7 mouse cellular contexts compared by ENCODE assay signal in the genomic region with DNA sequence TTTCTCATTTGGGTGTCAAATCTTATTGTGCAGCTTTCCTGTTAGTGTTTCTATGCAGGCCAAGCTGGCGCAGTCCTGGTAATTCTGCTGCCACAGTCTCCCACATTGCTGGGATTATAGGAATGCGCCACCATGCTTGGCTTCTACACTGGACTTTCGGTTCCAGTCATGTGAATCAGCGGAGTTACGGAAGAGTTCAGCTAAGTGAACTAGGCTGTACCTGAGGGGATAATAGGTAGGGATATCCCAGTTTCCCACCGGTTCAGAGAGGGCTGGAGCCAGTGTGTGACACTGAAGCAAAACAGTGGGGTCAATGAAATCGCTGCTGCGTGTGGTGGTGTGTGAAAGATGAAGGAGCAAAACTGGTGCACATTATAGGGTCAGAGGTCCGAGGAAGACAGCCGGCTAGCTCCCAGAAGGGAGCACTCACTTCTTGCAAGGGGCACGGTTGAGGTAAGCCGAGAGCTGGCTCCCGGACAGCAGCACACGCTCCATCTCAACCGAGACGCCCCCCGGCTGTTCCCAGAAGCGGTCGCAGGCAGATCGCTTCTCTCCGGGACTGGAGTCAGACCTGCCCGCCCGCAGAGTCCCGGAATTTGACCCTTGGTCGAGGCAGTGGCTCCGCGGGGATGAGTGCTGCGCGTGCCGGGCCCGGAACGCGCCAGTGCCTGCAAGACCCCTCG. TPM values are rescaled to one million over a fixed set of nuclear protein-coding genes. Genes with fewer than 3 reads are reported as not detected.
A peak's percentile ranks its signal among the peaks of the same experiment; 100 is the strongest.
DNase-seq lines count a peak whose midpoint lies in the region; ATAC-seq and TF ChIP-seq lines count a peak whose summit lies in the region.

No protein-coding gene starts in this region.

- H3K4me2 ChIP-seq in forebrain, embryonic 16.5 days (ENCODE audit: low read length): peak overlapping the region; percentile 91

- no peaks in the 10 kb centered on the region for H3K36me3 ChIP-seq in testis, adult 2 months (ENCODE audit: control insufficient read depth, insufficient read depth, low read length)
- no peaks in the 10 kb centered on the region for H3K36me3 ChIP-seq in forebrain, embryonic 16.5 days (ENCODE audit: control insufficient read depth, insufficient read depth)
- H3K36me3 ChIP-seq in limb, embryonic 10.5 days: peaks cover under 1% of the 10 kb centered on the region; the same call in 1 of the 2 replicates
- H3K36me3 ChIP-seq in small intestine, adult 2 months (ENCODE audit: control insufficient read depth, insufficient read depth, low read length): no peaks in the 10 kb centered on the region

- TF ChIP-seq CTCF in testis, adult 2 months (IDR thresholded peaks at IDR 0.05; ENCODE audit: control insufficient read depth, insufficient read depth, insufficient replicate concordance, low read depth, low read length): no peak
- no peak for TF ChIP-seq CTCF in small intestine, adult 2 months (IDR thresholded peaks at IDR 0.05; ENCODE audit: extremely low read depth, insufficient read length, insufficient replicate concordance, low read depth, low read length)

- peak overlapping the region; percentile 67 for H3K27ac ChIP-seq in testis, adult 2 months (ENCODE audit: control insufficient read depth, insufficient read depth, low read depth, low read length)
- H3K27ac ChIP-seq in forebrain, embryonic 16.5 days (ENCODE audit: low read length): peak overlapping the region; percentile 92
- peak overlapping the region; percentile 93 for H3K27ac ChIP-seq in limb, embryonic 10.5 days
- H3K27ac ChIP-seq in small intestine, adult 2 months (ENCODE audit: insufficient read depth, low read depth, low read length): peak overlapping the region; percentile 66

- WGBS in forebrain, embryonic 16.5 days: 3% methylated on average over 34 of the region's 34 CpGs
- 8% methylated on average over 34 of the region's 34 CpGs for WGBS in limb, embryonic 10.5 days
- WGBS in small intestine, adult 2 months: 3% methylated on average over 34 of the region's 34 CpGs

- H3K4me3 ChIP-seq in testis, adult 2 months (ENCODE audit: control insufficient read depth, low read depth, low read length): peak overlapping the region; percentile 93
- H3K4me3 ChIP-seq in forebrain, embryonic 16.5 days (replicated peaks; ENCODE audit: low read length): peak overlapping the region; percentile 81
- peak overlapping the region; percentile 87 for H3K4me3 ChIP-seq in limb, embryonic 10.5 days
- H3K4me3 ChIP-seq in small intestine, adult 2 months (ENCODE audit: low read depth, low read length): peak overlapping the region; percentile 93

- peak overlapping the region; percentile 92 for H3K9ac ChIP-seq in forebrain, embryonic 16.5 days (replicated peaks; ENCODE audit: low read depth, low read length)

- H3K9me3 ChIP-seq in forebrain, embryonic 16.5 days (ENCODE audit: control insufficient read depth, low read length): no peaks in the 10 kb centered on the region
- H3K9me3 ChIP-seq in limb, embryonic 10.5 days (replicated peaks): no peaks in the 10 kb centered on the region

- no peak for TF ChIP-seq POLR2A in testis, adult 2 months (IDR thresholded peaks at IDR 0.05; ENCODE audit: control insufficient read depth, low read depth, low read length)
- no peak for TF ChIP-seq POLR2A in small intestine, adult 2 months (IDR thresholded peaks at IDR 0.05; ENCODE audit: low read depth, low read length)

- no peaks in the 10 kb centered on the region for H3K27me3 ChIP-seq in testis, adult 2 months (ENCODE audit: control insufficient read depth, insufficient read depth, low read length)
- no peaks in the 10 kb centered on the region for H3K27me3 ChIP-seq in forebrain, embryonic 16.5 days (replicated peaks; ENCODE audit: control insufficient read depth, insufficient read depth, low read length)
- peaks cover 2% of the 10 kb centered on the region; the same call in 1 of the 2 replicates for H3K27me3 ChIP-seq in limb, embryonic 10.5 days (ENCODE audit: low read depth, poor library complexity, severe bottlenecking)
- H3K27me3 ChIP-seq in small intestine, adult 2 months (ENCODE audit: control insufficient read depth, insufficient read depth, low read length): no peaks in the 10 kb centered on the region

- peak; percentile 41 for ATAC-seq in forebrain, embryonic 16.5 days

- no peak for DNase-seq in testis, postnatal 14 days (ENCODE audit: low spot score)
- DNase-seq in limb, embryonic 10.5 days (ENCODE audit: low spot score): peak; percentile 35
- DNase-seq in right cerebral cortex, postnatal 10 days (ENCODE audit: low spot score in 2 of 2): no peak
- DNase-seq in cerebellum, postnatal 4 days (ENCODE audit: low spot score in 2 of 2): no peak

- peaks cover 16% of the 10 kb centered on the region for H3K4me1 ChIP-seq in testis, adult 2 months (ENCODE audit: control insufficient read depth, insufficient read depth, low read length)
- peaks cover 8% of the 10 kb centered on the region for H3K4me1 ChIP-seq in forebrain, embryonic 16.5 days (replicated peaks; ENCODE audit: control insufficient read depth, insufficient read depth, low read length)
- peaks cover 23% of the 10 kb centered on the region for H3K4me1 ChIP-seq in limb, embryonic 10.5 days
- 0 out of 2 replicates have a peak, but pooled peaks cover 2% of the 10 kb centered on the region for H3K4me1 ChIP-seq in small intestine, adult 2 months (ENCODE audit: control insufficient read depth, insufficient read depth, insufficient read length, low read length)

RNA-seq across cellular contexts. Expression of a gene that starts 0.5 kb away (rescaled TPM):
- polyA plus RNA-seq in testis, adult 2 months (2012; rRNA removed): 11.6 and 14.3 TPM in 2 replicates
- 61.1 and 66.3 TPM in 2 replicates for polyA plus RNA-seq in forebrain, embryonic 16.5 days (2015; fragmentation: Nextera tagmentation; extraction: Ambion mirVana)
- polyA plus RNA-seq in limb, embryonic 10.5 days (2016; fragmentation: Nextera tagmentation; extraction: Ambion mirVana): 61.9 and 66.4 TPM in 2 replicates
- 59.9 and 73.8 TPM in 2 replicates for polyA plus RNA-seq in small intestine, adult 2 months (2012; rRNA removed)

RNA-seq across cellular contexts. Expression of a gene that starts 2.4 kb away (rescaled TPM):
- polyA plus RNA-seq in testis, adult 2 months (2012; rRNA removed): 112 and 124 TPM in 2 replicates
- polyA plus RNA-seq in forebrain, embryonic 16.5 days (2015; fragmentation: Nextera tagmentation; extraction: Ambion mirVana): 5.2 and 5.8 TPM in 2 replicates
- 1.0 and 1.2 TPM in 2 replicates for polyA plus RNA-seq in limb, embryonic 10.5 days (2016; fragmentation: Nextera tagmentation; extraction: Ambion mirVana)
- 0.39 and 0.63 TPM in 2 replicates for polyA plus RNA-seq in small intestine, adult 2 months (2012; rRNA removed)

RNA-seq across cellular contexts. Expression of a gene that starts 13.0 kb away (rescaled TPM):
- polyA plus RNA-seq in testis, adult 2 months (2012; rRNA removed): 55.7 and 59.7 TPM in 2 replicates
- polyA plus RNA-seq in forebrain, embryonic 16.5 days (2015; fragmentation: Nextera tagmentation; extraction: Ambion mirVana): 14.6 and 15.5 TPM in 2 replicates
- 2.2 and 3.4 TPM in 2 replicates for polyA plus RNA-seq in limb, embryonic 10.5 days (2016; fragmentation: Nextera tagmentation; extraction: Ambion mirVana)
- polyA plus RNA-seq in small intestine, adult 2 months (2012; rRNA removed): 3.0 and 4.3 TPM in 2 replicates

RNA-seq across cellular contexts. Expression of a gene that starts 13.1 kb away (rescaled TPM):
- polyA plus RNA-seq in testis, adult 2 months (2012; rRNA removed): 182 and 185 TPM in 2 replicates
- polyA plus RNA-seq in forebrain, embryonic 16.5 days (2015; fragmentation: Nextera tagmentation; extraction: Ambion mirVana): 1.3 and 1.5 TPM in 2 replicates
- polyA plus RNA-seq in limb, embryonic 10.5 days (2016; fragmentation: Nextera tagmentation; extraction: Ambion mirVana): 1.6 and 1.7 TPM in 2 replicates
- polyA plus RNA-seq in small intestine, adult 2 months (2012; rRNA removed): not detected in 2 replicates

RNA-seq across cellular contexts. Expression of a gene that starts 24.1 kb away (rescaled TPM):
- polyA plus RNA-seq in testis, adult 2 months (2012; rRNA removed): 2.6 and 4.0 TPM in 2 replicates
- polyA plus RNA-seq in forebrain, embryonic 16.5 days (2015; fragmentation: Nextera tagmentation; extraction: Ambion mirVana): 13.3 and 15.0 TPM in 2 replicates
- 2.8 and 4.8 TPM in 2 replicates for polyA plus RNA-seq in limb, embryonic 10.5 days (2016; fragmentation: Nextera tagmentation; extraction: Ambion mirVana)
- 5.8 and 6.3 TPM in 2 replicates for polyA plus RNA-seq in small intestine, adult 2 months (2012; rRNA removed)

Comparison
In these comparisons a context has a peak if more than half of its experiments do, and no peak if none do; other contexts are left out.
1. RNA of a gene that starts 2.4 kb away (polyA plus RNA-seq): 112 to 124 TPM in testis, adult 2 months; 5.2 to 5.8 TPM in forebrain, embryonic 16.5 days, 1.0 to 1.2 TPM in limb, embryonic 10.5 days and 0.39 to 0.63 TPM in small intestine, adult 2 months; every median in the first group is over 10 times any median in the second.
2. Peak in every context shown above with its lines, with median percentiles within 50 percentile points of each other: H3K27ac ChIP-seq and H3K4me3 ChIP-seq.